Mouse (Mus musculus): ENCODE results near the gene Taok1. TPM values are rescaled to one million over a fixed set of nuclear protein-coding genes. Genes with fewer than 3 reads are reported as not detected.

Taok1 gene
- total RNA-seq, 1 experiment: 60.8 TPM

DNA sequence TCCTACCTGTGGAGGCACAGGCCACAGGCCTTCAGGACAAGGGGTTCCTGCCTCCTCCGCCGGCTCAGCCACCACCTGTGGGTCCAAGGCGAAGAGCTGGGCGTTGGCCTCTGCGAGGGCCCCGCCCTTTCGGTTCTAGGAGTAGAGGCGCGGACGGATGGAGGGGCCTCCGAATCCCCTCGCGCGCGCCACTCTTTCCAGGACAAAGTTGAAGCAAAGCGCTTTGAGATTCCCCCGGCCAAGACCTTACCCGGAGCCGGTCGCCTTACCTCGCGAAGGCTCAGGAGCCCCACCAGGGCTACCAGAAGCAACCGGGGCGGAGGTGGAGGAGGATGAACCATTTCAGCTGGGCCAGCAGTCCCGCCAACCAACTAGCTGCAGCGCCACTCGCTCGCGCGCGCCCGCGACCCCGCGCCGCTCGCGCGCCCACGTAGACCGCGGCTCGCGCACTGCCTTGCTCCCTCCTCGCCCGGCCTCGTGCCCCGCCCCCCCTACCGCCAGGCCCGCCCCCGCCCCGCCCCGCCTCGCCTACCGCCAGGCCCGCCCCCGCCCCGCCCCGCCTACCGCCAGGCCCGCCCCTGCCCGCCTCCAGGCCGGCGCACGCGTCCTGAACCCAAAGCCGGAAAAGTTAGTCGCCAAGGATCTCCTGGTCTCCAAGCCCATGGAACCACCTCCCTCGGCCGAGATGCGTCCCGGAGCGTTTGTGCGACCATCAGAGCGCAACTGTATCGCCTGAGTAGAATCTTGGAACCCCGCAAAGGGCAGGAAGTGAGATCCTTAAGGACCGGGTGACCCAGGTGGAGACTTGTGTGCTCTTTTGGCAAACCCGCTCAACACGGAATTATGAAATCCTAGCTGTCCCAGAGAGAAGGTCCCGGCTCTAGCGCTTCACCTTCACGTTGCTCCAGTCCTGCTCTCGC, 94.5 kb downstream of the Taok1 start:
- peak overlapping the region; percentile 69 to 96 for H3K4me3 ChIP-seq (ENCODE audit: insufficient read depth in 1 of 2, low read depth in 1 of 2, low read length in 2 of 2, poor library complexity in 1 of 2, severe bottlenecking in 1 of 2)
- H3K9me3 ChIP-seq (ENCODE audit: control insufficient read depth, insufficient read depth, low read depth, low read length): no peaks in the 10 kb centered on the region
- no peak for DNase-seq (ENCODE audit: low read depth, low spot score)
- H3K27ac ChIP-seq (ENCODE audit: insufficient read depth, low read depth, low read length, poor library complexity, severe bottlenecking): no peak overlapping the region
- TF ChIP-seq CHD2 (IDR thresholded peaks at IDR 0.05; ENCODE audit: low read depth, low read length) (no peak), ZC3H11A (IDR thresholded peaks at IDR 0.05; ENCODE audit: borderline replicate concordance, low read depth, low read length) (no peak), MAFK (IDR thresholded peaks at IDR 0.05; ENCODE audit: insufficient read depth, low read depth, low read length) (no peak), ZNF384 (IDR thresholded peaks at IDR 0.05; ENCODE audit: low read depth, low read length) (no peak), HCFC1 (IDR thresholded peaks at IDR 0.05; ENCODE audit: borderline replicate concordance, insufficient read depth, low read length) (no peak)
- no peaks in the 10 kb centered on the region for H3K36me3 ChIP-seq (ENCODE audit: control insufficient read depth, insufficient read depth, low read length, poor library complexity, severe bottlenecking)
- peak overlapping the region; percentile 79 for H3K9ac ChIP-seq (ENCODE audit: insufficient read depth, low read depth, low read length, poor library complexity, severe bottlenecking)
- in situ Hi-C loops (cut with MboI; ENCODE audit: low sequenced_read_pairs in 2 of 2, unreplicated experiment in 2 of 2): no loop called here
- H3K4me1 ChIP-seq (ENCODE audit: control insufficient read depth in 2 of 2, insufficient read depth in 2 of 2, low read length in 2 of 2, poor library complexity in 1 of 2): peaks cover 2 to 13% of the 10 kb centered on the region in 2 experiments

DNA sequence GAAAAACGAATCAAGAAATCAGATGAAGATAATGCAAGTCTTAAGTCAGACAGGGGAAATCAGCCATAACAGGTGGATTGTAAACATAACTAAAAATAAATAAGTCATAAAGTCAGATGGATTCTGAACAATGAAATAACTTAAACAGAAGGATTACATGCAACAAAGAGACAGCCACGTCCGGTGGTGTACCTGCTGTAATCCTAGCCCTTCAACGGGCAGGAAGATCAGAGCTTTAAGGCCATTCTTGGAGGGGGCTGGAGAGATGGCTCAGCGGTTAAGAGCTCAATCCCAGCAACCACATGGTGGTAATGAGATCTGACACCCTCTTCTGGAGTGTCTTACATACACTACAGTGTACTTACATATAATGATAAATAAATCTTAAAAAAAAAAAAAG, 96.3 kb downstream of the Taok1 start:
- Histone ChIP-seq H3K27ac (ENCODE audit: insufficient read depth, low read depth, low read length, poor library complexity, severe bottlenecking) (no peak overlapping the region), H3K36me3 (ENCODE audit: control insufficient read depth, insufficient read depth, low read length, poor library complexity, severe bottlenecking) (peaks cover 9% of the 10 kb centered on the region; the same call in 1 of the 2 replicates), H3K4me1 (ENCODE audit: control insufficient read depth in 2 of 2, insufficient read depth in 2 of 2, low read length in 2 of 2, poor library complexity in 1 of 2) (peaks cover 2 to 17% of the 10 kb centered on the region in 2 experiments), H3K4me3 (ENCODE audit: insufficient read depth in 1 of 2, low read depth in 1 of 2, low read length in 2 of 2, poor library complexity in 1 of 2, severe bottlenecking in 1 of 2) (no peak overlapping the region), H3K9ac (ENCODE audit: insufficient read depth, low read depth, low read length, poor library complexity, severe bottlenecking) (no peak overlapping the region), H3K9me3 (ENCODE audit: control insufficient read depth, insufficient read depth, low read depth, low read length) (no peaks in the 10 kb centered on the region)
- TF ChIP-seq HCFC1 (IDR thresholded peaks at IDR 0.05; ENCODE audit: borderline replicate concordance, insufficient read depth, low read length) (no peak), ZNF384 (IDR thresholded peaks at IDR 0.05; ENCODE audit: low read depth, low read length) (no peak), CHD2 (IDR thresholded peaks at IDR 0.05; ENCODE audit: low read depth, low read length) (no peak), ZC3H11A (IDR thresholded peaks at IDR 0.05; ENCODE audit: borderline replicate concordance, low read depth, low read length) (no peak), MAFK (IDR thresholded peaks at IDR 0.05; ENCODE audit: insufficient read depth, low read depth, low read length) (no peak)
- no peak for DNase-seq (ENCODE audit: low read depth, low spot score)
- in situ Hi-C loops (cut with MboI; ENCODE audit: low sequenced_read_pairs in 2 of 2, unreplicated experiment in 2 of 2): no loop called here

DNA sequence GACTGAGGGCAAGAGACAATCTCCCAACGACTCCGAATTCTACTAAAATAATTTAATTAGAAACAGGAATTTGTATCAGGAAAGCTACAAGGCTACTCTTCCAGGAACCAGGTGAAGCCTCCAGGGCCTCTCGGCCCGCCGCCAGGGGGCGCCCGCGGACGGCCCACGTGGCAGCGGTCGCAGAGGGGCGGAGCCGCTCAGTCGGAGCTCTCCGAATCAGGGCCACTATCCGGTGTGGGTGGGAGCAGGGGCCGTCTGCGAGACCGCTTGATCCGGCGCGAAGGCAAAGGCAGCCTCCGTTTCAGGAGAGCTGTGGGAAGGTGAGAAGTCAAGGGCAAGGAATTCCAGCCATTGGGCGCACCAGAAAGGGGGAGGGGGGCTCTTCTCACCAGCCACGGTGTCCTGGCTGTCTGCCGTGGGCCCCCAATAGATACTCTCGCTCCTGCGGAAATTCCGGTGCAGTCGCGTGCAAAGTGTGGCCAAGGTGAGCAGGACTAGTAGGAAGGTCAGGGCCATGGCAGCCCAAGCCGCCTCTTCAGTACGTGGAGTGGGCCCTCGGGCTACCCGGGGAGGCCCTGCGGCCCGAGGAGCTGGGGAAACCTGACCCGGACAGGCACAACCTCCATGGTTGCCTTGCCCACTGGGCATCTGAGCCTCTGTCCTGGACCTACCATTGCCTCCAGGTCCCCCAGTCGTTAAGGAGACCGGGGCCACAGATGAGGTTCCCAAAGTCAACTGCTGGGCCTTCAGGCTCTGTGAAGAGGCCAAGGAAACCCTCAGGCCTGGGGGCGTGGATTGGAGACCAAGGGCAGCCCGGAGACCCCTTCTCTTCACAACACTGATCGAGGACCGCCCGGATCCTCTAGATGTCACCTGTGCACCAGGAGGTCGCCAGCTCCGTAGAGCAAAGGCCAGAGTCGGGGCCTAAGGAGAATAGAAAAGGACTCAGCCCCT, 99.3 kb downstream of the Taok1 start:
- H3K36me3 ChIP-seq (ENCODE audit: control insufficient read depth, insufficient read depth, low read length, poor library complexity, severe bottlenecking): peaks cover 38% of the 10 kb centered on the region
- H3K4me1 ChIP-seq (ENCODE audit: control insufficient read depth in 2 of 2, insufficient read depth in 2 of 2, low read length in 2 of 2, poor library complexity in 1 of 2): peaks cover 0 to 19% of the 10 kb centered on the region in 2 experiments
- H3K9me3 ChIP-seq (ENCODE audit: control insufficient read depth, insufficient read depth, low read depth, low read length): no peaks in the 10 kb centered on the region
- no peak overlapping the region for H3K27ac ChIP-seq (ENCODE audit: insufficient read depth, low read depth, low read length, poor library complexity, severe bottlenecking)
- peak overlapping the region; percentile 36; the same call in 1 of the 2 replicates for H3K9ac ChIP-seq (ENCODE audit: insufficient read depth, low read depth, low read length, poor library complexity, severe bottlenecking)
- TF ChIP-seq CHD2 (IDR thresholded peaks at IDR 0.05; ENCODE audit: low read depth, low read length) (no peak), ZNF384 (IDR thresholded peaks at IDR 0.05; ENCODE audit: low read depth, low read length) (no peak), ZC3H11A (IDR thresholded peaks at IDR 0.05; ENCODE audit: borderline replicate concordance, low read depth, low read length) (no peak), MAFK (IDR thresholded peaks at IDR 0.05; ENCODE audit: insufficient read depth, low read depth, low read length) (no peak), HCFC1 (IDR thresholded peaks at IDR 0.05; ENCODE audit: borderline replicate concordance, insufficient read depth, low read length) (no peak)
- peak overlapping the region; percentile 42 to 44 for H3K4me3 ChIP-seq (ENCODE audit: insufficient read depth in 1 of 2, low read depth in 1 of 2, low read length in 2 of 2, poor library complexity in 1 of 2, severe bottlenecking in 1 of 2)
- DNase-seq (ENCODE audit: low read depth, low spot score): no peak
- in situ Hi-C loops (cut with MboI; ENCODE audit: low sequenced_read_pairs in 2 of 2, unreplicated experiment in 2 of 2): no loop called here

DNA sequence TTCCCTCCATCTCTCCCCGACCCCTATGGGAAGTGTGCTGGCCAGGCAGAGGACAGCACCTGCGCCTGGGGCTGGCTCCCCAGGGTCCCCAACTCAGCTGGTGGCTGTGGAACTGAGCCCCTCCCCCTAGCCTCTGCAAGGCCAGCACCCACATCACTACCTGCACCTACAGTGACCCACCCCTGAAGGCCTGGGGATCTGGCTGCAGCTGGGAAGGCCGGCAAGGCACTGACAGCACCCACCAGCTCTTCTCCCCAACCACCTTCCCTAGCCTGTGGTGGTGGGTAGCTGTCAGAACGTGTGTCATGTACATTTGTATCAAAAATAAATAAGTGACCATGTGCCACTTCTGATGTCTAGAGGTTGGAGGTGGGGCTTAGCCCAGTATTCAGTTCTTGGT, 100.2 kb downstream of the Taok1 start:
- TF ChIP-seq ZNF384 (IDR thresholded peaks at IDR 0.05; ENCODE audit: low read depth, low read length) (no peak), ZC3H11A (IDR thresholded peaks at IDR 0.05; ENCODE audit: borderline replicate concordance, low read depth, low read length) (no peak), MAFK (IDR thresholded peaks at IDR 0.05; ENCODE audit: insufficient read depth, low read depth, low read length) (no peak), HCFC1 (IDR thresholded peaks at IDR 0.05; ENCODE audit: borderline replicate concordance, insufficient read depth, low read length) (no peak), CHD2 (IDR thresholded peaks at IDR 0.05; ENCODE audit: low read depth, low read length) (no peak)
- Histone ChIP-seq H3K36me3 (ENCODE audit: control insufficient read depth, insufficient read depth, low read length, poor library complexity, severe bottlenecking) (peaks cover 45% of the 10 kb centered on the region), H3K4me1 (ENCODE audit: control insufficient read depth in 2 of 2, insufficient read depth in 2 of 2, low read length in 2 of 2, poor library complexity in 1 of 2) (peaks cover 0 to 25% of the 10 kb centered on the region in 2 experiments), H3K4me3 (ENCODE audit: insufficient read depth in 1 of 2, low read depth in 1 of 2, low read length in 2 of 2, poor library complexity in 1 of 2, severe bottlenecking in 1 of 2) (no peak overlapping the region), H3K9ac (ENCODE audit: insufficient read depth, low read depth, low read length, poor library complexity, severe bottlenecking) (no peak overlapping the region), H3K27ac (ENCODE audit: insufficient read depth, low read depth, low read length, poor library complexity, severe bottlenecking) (no peak overlapping the region), H3K9me3 (ENCODE audit: control insufficient read depth, insufficient read depth, low read depth, low read length) (no peaks in the 10 kb centered on the region)
- DNase-seq (ENCODE audit: low read depth, low spot score): no peak
- in situ Hi-C loops (cut with MboI; ENCODE audit: low sequenced_read_pairs in 2 of 2, unreplicated experiment in 2 of 2): no loop called here

Data from ES-E14 (cell line).